Mouse (Mus musculus): Measurements from ENCODE around the gene Atl2.

DNA sequence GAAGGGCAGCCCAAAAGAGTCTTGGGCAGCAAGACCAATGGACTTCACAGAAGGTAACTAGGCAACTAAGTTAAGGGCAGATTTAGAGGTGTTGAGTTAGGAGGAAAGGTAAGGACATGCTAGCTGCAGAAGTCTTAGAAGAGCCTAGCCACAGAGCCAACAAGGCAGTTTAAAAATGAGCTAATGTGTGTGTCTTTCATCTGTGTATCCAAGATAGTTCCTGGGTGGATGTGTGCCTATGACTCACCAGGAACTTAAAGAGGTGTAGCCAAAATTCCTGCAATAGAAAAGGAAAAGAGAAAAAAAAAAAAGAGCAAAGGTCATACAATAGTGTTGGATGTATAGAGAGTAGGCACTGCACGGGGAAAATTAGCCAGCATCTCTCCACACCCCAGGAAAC, 63.6 kb downstream of the Atl2 start:
- TF ChIP-seq CTCF (IDR thresholded peaks at IDR 0.05; ENCODE audit: control insufficient read depth, insufficient read depth, insufficient read length) (no peak), MYOG (IDR thresholded peaks at IDR 0.05; ENCODE audit: control insufficient read depth, extremely low read depth, insufficient read length) (no peak)
